Mouse (Mus musculus) regulatory T cell (primary cell): Measurements from ENCODE around the gene Rere.
"Not testable (repeated sequence)": the region's sequence is repeated elsewhere in the genome, so short reads cannot be mapped to it uniquely, and the experiment has no call there.

ENCODE experiments used
- in situ Hi-C: fragments of 300-600 bp; cut with MboI, MseI; formaldehyde crosslinking; loops from one replicate; pipeline ENCODE4 v1.15.1; 2025; ENCODE audit warnings: high pct_unique_total_duplicates

Gene Rere

GRCm38 (mm10) chr4:150504304-150505021 is 223.0 kb downstream of the Rere start:
- in situ Hi-C loops: loop anchor here (5.0 kb wide), 1 partner anchor 73 kb away; no protein-coding TSS in a partner anchor

DNA sequence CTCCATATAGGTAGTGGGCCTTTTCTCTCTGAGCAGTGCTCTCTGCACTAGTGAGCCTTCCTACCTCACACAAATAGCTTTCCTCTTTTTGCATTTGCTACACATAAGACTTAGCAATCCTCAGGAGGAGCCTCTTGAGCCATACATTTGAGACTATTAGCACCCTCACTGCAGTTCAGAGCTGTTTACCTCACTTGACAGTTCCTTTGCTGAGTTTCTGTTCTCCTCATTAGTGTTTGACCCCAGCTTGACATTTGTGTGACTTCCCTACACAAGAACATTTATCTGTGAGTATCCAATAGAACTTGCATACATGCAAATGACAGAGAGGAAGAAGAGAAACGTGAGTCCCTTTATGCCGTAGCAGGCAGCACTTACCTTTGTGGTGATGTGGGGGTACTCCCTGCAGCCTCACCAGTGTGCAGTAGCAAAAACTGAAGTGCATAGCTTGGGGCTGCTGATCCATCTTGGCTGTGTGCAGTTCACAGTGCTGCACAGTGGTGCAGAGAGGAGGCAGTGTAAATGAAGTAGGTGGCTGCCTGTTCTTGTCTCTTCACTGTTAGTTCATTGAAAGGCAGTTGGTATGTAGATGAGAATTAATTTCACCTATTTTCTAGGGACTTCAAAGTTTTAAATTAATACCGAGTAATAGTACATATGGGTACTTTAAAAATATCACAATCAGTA is 227.7 kb downstream of the Rere start:
- in situ Hi-C loops: no loop called here

- in situ Hi-C loops: no loop called here
Observed at GRCm38 (mm10) chr4:150510036-150510435, 228.6 kb downstream of the Rere start.

DNA sequence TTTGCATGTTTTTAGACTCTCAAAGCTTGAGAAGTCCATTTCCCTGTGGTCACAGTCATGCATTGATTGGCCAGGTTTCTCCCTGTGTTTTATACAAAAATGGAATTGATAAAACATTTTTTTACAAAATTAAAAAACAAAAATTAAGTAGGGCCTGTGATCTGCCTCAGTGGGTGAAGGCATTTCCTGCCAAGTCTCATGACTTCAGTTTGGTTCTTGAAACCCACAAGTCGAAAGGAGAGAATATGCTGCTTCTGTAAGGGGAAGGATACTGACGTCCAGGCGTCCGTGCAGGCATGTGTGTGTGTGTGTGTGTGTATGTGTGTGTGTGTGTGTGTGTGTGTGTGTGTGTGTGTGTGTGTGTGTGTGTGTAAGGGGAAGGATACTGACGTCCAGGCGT is 231.9 kb downstream of the Rere start:
- in situ Hi-C loops: not testable (repeated sequence)

DNA sequence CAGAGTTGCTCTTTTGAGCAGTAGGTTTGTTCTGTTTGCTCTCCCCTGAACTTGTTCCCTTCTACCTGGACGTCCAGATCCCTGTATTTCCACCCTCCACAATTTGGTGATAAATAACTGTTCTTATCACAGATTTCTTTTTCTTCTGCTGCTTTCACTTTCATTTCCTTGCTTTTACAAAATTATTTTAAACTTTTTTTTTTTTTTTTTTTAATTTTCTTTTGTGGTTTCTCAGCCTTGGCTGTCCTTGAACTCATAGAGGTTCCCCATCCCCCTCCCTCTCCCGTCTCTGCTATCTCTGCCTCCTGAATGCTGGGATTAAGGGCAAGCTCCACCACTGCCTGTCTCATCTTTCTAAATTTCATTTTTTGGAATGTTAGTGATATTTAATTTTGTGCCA is 234.8 kb downstream of the Rere start:
- in situ Hi-C loops: no loop called here

GRCm38 (mm10) chr4:150517381-150517780 is 235.9 kb downstream of the Rere start:
- in situ Hi-C loops: no loop called here

DNA sequence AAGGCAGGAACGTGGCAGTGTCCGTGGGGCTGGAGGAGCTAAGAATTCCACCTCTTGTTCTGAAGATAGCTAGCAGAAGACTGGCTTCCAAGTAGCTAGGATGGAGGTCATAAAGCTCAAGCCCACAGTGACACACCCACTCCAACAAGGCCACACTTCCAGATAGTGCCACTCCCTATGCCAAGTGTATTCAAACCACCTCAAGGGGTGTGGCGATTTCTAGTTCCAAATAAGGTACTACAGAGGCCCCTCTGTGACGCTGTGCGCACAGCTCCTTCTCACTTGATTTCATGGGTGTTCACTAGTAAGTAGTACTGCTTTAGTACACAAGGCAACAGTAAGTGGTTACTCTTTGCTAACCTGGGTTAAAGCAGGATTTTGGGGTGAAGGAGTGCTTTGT is 237.4 kb downstream of the Rere start:
- in situ Hi-C loops: no loop called here

DNA sequence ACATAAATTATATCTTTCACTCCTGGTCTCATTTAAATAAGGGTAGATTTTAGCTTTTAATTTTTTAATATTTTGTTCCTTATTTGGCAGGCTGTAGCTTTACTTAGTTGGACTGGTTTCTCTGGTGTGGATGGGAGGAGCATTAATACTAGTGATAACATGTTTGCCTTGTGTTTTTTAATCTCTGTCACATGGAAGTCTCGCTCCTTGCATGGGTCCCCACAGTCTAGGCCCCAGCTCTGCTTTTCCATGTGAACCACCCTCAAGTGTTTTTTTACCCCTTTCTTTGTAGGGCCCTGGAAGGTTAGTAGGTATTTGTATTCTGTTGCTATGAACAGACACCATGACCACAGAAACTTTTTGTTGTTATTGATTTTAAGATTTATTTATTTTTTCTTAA is 238.6 kb downstream of the Rere start:
- in situ Hi-C loops: no loop called here

GRCm38 (mm10) chr4:150522425-150522824 is 241.0 kb downstream of the Rere start:
- in situ Hi-C loops: no loop called here

GRCm38 (mm10) chr4:150523351-150523750 is 241.9 kb downstream of the Rere start:
- in situ Hi-C loops: no loop called here

DNA sequence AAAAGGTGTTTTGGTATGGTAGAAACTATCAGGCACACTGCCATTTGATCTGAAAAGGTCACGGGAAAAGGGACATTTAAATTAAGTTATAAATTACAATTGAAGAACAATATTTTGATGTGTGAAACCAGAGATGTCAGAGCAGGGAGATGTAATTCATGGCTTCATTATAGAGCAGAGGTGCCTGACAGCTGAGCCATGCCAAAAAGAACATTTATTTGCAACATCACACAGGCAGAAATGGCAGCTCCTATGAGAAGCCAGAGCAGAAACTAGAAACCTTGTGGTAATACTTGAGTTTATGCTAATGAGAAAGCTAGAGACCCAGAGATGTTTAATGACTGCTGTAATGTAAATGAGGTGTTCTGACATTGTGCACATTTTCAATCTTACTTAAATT is 244.8 kb downstream of the Rere start:
- in situ Hi-C loops: no loop called here

GRCm38 (mm10) chr4:150528426-150528825 is 247.0 kb downstream of the Rere start:
- in situ Hi-C loops: no loop called here

GRCm38 (mm10) chr4:150528846-150529245 is 247.4 kb downstream of the Rere start:
- in situ Hi-C loops: no loop called here

- in situ Hi-C loops: no loop called here
Observed at GRCm38 (mm10) chr4:150531869-150532268, 250.4 kb downstream of the Rere start.

DNA sequence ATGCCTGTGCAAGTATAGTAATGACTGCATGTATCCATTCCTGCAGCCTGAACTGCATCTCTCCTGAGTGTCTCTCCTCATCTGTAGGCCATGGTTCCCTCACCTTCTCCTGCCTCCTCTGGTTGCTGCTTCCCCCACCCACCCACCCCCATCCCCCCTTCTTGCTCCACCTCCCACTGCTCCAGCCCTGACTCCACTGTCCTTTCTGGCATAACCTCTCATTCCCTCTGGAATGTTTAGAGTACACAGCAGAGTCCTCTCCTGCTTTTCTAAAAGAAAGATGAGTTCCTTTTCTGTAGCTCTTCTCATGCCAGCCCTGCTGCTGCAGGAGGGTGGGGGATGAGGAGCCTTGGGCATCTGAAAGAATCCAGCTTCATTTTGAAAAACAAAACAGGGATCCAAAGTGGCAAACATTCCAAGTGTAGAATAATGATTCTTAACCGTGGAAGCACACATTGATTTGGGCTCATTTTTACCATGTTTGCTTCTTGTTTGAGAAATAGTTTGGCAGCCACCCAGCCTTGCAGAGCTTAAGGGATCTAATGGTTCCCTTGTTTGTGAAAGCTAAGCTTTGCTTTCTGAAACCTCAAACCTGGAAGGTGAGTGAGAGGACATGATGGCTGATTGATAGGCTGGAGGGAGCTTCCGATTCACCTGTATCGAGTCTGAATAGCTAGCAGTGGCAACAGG is 255.5 kb downstream of the Rere start:
- in situ Hi-C loops: no loop called here

GRCm38 (mm10) chr4:150539846-150540245 is 258.4 kb downstream of the Rere start:
- in situ Hi-C loops: no loop called here

GRCm38 (mm10) chr4:150540392-150541094 is 259.1 kb downstream of the Rere start:
- in situ Hi-C loops: no loop called here

DNA sequence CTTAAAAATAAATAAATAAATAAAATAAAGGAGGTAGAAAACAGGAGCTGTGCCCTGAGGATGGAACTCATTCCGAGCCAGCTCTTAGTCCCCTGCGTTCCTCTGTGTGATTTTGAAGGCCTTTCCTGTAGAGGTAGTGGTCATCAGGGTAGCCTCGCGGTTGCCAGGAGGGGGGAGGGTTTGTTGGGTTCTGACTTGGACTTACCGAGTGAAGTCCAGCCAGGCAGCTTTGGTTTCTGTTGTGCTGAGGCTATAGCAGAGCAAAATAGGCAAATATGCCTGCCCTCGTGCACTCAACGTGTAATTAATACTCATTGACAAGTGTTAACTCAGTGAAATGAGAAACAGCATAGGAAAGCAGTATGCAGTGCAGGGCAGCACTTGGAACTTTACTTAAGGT is 262.8 kb downstream of the Rere start:
- in situ Hi-C loops: no loop called here

DNA sequence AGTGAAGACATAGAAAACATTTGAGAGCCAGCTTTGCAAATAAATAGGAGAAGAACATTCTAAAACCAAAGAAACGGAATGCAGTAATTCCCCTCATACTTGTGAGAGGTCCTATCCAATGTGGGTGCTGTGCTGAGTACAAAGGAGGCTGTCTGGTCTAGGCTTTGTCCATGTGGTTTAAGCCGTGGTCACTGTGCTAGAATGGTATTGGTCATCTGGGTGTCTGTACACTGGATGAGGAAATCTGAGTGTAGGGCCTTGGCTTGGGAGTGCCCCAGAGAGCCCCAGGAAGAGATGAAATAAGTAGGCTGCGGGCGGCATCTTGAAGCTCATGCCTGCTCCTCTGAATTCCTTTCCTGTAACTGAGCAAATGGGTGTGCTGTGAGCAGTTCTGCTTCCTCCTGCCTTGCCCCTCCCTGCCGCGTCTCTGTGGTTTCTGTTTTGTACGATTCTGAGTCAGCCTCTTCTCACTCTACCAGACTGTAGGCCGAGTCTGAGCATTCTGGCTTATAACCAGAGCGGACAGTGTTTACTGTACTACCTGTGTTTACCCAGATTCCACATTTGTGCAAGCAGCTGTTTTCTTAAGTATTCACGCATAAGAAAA is 263.3 kb downstream of the Rere start:
- in situ Hi-C loops: no loop called here

DNA sequence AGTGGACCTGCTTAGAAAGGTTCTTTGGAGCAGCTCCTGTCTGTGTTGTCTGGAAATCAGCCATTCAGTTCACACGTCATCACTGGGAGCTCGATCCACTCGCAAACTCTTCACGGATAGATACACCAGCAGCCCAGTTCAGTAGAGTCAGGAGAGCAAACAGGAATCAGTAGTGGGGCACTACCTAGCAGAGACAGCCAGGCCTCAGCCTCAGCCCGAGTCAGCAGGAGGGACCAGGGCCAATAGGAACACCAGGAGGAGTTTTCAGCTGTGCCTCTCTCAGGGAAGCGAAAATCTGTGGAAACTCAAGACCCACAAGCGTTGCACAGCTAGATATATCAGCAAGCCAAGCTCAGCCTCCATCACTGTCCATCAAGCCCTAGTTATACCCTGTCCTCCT is 264.3 kb downstream of the Rere start:
- in situ Hi-C loops: no loop called here

GRCm38 (mm10) chr4:150546296-150546695 is 264.9 kb downstream of the Rere start:
- in situ Hi-C loops: not testable (repeated sequence)

- in situ Hi-C loops: no loop called here
Observed at GRCm38 (mm10) chr4:150549393-150549792, 267.9 kb downstream of the Rere start.
